Mouse (Mus musculus): ENCODE measurements at regions not wholly inside any gene's neighbourhood (a gene's known extent, or its start where the extent isn't known, plus 50 kb on each side); places are given as distances from the start of the nearest gene placed in this dataset.

- 44% methylated on average over 7 of the region's 7 CpGs for WGBS
- Histone ChIP-seq H3K4me3 (replicated peaks; ENCODE audit: low read length) (no peak overlapping the region), H3K4me1 (ENCODE audit: control insufficient read depth, insufficient read depth, low read length) (no peaks in the 10 kb centered on the region), H3K4me2 (ENCODE audit: low read depth, low read length) (no peak overlapping the region), H3K27ac (ENCODE audit: low read length) (no peak overlapping the region), H3K9ac (ENCODE audit: low read length) (no peak overlapping the region), H3K27me3 (ENCODE audit: control insufficient read depth, insufficient read depth, low read length) (no peaks in the 10 kb centered on the region), H3K9me3 (replicated peaks; ENCODE audit: control insufficient read depth, low read length) (no peaks in the 10 kb centered on the region), H3K36me3 (ENCODE audit: control insufficient read depth, insufficient read depth, low read length) (no peaks in the 10 kb centered on the region)
- ATAC-seq (ENCODE audit: insufficient read depth, low FRiP score): peak; percentile 73; the same call in 1 of the 2 replicates
These were observed 581.2 kb downstream of the Gm19410 start for GRCm38 (mm10) chr8:36346682-36347324.

GRCm38 (mm10) chr8:36348067-36348466 lies 582.5 kb downstream of the Gm19410 start:
- H3K36me3 ChIP-seq (ENCODE audit: control insufficient read depth, insufficient read depth, low read length): no peaks in the 10 kb centered on the region
- H3K27me3 ChIP-seq (ENCODE audit: control insufficient read depth, insufficient read depth, low read length): no peaks in the 10 kb centered on the region
- ATAC-seq (ENCODE audit: insufficient read depth, low FRiP score): no peak
- H3K9ac ChIP-seq (ENCODE audit: low read length): no peak overlapping the region
- no peak overlapping the region for H3K4me3 ChIP-seq (replicated peaks; ENCODE audit: low read length)
- H3K27ac ChIP-seq (ENCODE audit: low read length): no peak overlapping the region
- no peaks in the 10 kb centered on the region for H3K4me1 ChIP-seq (ENCODE audit: control insufficient read depth, insufficient read depth, low read length)
- no peaks in the 10 kb centered on the region for H3K9me3 ChIP-seq (replicated peaks; ENCODE audit: control insufficient read depth, low read length)
- no peak overlapping the region for H3K4me2 ChIP-seq (ENCODE audit: low read depth, low read length)
- WGBS: 87% methylated on average over 1 of the region's 1 CpGs

GRCm38 (mm10) chr8:36354926-36355325 lies 589.3 kb downstream of the Gm19410 start:
- H3K9me3 ChIP-seq (replicated peaks; ENCODE audit: control insufficient read depth, low read length): no peaks in the 10 kb centered on the region
- H3K27me3 ChIP-seq (ENCODE audit: control insufficient read depth, insufficient read depth, low read length): no peaks in the 10 kb centered on the region
- ATAC-seq (ENCODE audit: insufficient read depth, low FRiP score): no peak
- H3K4me2 ChIP-seq (ENCODE audit: low read depth, low read length): no peak overlapping the region
- H3K4me3 ChIP-seq (replicated peaks; ENCODE audit: low read length): no peak overlapping the region
- 21% methylated on average over 3 of the region's 3 CpGs for WGBS
- H3K27ac ChIP-seq (ENCODE audit: low read length): 0 out of 2 replicates have a peak overlapping the region, but pooled peaks have one; percentile 11
- no peak overlapping the region for H3K9ac ChIP-seq (ENCODE audit: low read length)
- no peaks in the 10 kb centered on the region for H3K36me3 ChIP-seq (ENCODE audit: control insufficient read depth, insufficient read depth, low read length)
- H3K4me1 ChIP-seq (ENCODE audit: control insufficient read depth, insufficient read depth, low read length): no peaks in the 10 kb centered on the region

- 74% methylated on average over 2 of the region's 2 CpGs for WGBS
- Histone ChIP-seq H3K27me3 (ENCODE audit: control insufficient read depth, insufficient read depth, low read length) (no peaks in the 10 kb centered on the region), H3K9me3 (replicated peaks; ENCODE audit: control insufficient read depth, low read length) (no peaks in the 10 kb centered on the region), H3K36me3 (ENCODE audit: control insufficient read depth, insufficient read depth, low read length) (no peaks in the 10 kb centered on the region), H3K4me2 (ENCODE audit: low read depth, low read length) (no peak overlapping the region), H3K9ac (ENCODE audit: low read length) (no peak overlapping the region), H3K4me1 (ENCODE audit: control insufficient read depth, insufficient read depth, low read length) (no peaks in the 10 kb centered on the region), H3K4me3 (replicated peaks; ENCODE audit: low read length) (no peak overlapping the region), H3K27ac (ENCODE audit: low read length) (no peak overlapping the region)
- ATAC-seq (ENCODE audit: insufficient read depth, low FRiP score): no peak
These were observed 593.4 kb downstream of the Gm19410 start for GRCm38 (mm10) chr8:36358998-36359397.

GRCm38 (mm10) chr8:36361255-36361654 lies 595.7 kb downstream of the Gm19410 start:
- H3K27me3 ChIP-seq (ENCODE audit: control insufficient read depth, insufficient read depth, low read length): no peaks in the 10 kb centered on the region
- H3K9ac ChIP-seq (ENCODE audit: low read length): no peak overlapping the region
- no peaks in the 10 kb centered on the region for H3K9me3 ChIP-seq (replicated peaks; ENCODE audit: control insufficient read depth, low read length)
- H3K27ac ChIP-seq (ENCODE audit: low read length): no peak overlapping the region
- H3K4me2 ChIP-seq (ENCODE audit: low read depth, low read length): no peak overlapping the region
- H3K4me3 ChIP-seq (replicated peaks; ENCODE audit: low read length): no peak overlapping the region
- no peak; the same call in 1 of the 2 replicates for ATAC-seq (ENCODE audit: insufficient read depth, low FRiP score)
- H3K36me3 ChIP-seq (ENCODE audit: control insufficient read depth, insufficient read depth, low read length): no peaks in the 10 kb centered on the region
- H3K4me1 ChIP-seq (ENCODE audit: control insufficient read depth, insufficient read depth, low read length): no peaks in the 10 kb centered on the region
- WGBS: 13% methylated on average over 2 of the region's 2 CpGs

GRCm38 (mm10) chr8:36361818-36362217 lies 596.2 kb downstream of the Gm19410 start:
- Histone ChIP-seq H3K4me1 (ENCODE audit: control insufficient read depth, insufficient read depth, low read length) (no peaks in the 10 kb centered on the region), H3K9me3 (replicated peaks; ENCODE audit: control insufficient read depth, low read length) (no peaks in the 10 kb centered on the region), H3K9ac (ENCODE audit: low read length) (no peak overlapping the region), H3K4me2 (ENCODE audit: low read depth, low read length) (no peak overlapping the region), H3K27me3 (ENCODE audit: control insufficient read depth, insufficient read depth, low read length) (no peaks in the 10 kb centered on the region), H3K27ac (ENCODE audit: low read length) (no peak overlapping the region), H3K4me3 (replicated peaks; ENCODE audit: low read length) (no peak overlapping the region), H3K36me3 (ENCODE audit: control insufficient read depth, insufficient read depth, low read length) (no peaks in the 10 kb centered on the region)
- 45% methylated on average over 8 of the region's 8 CpGs for WGBS
- ATAC-seq (ENCODE audit: insufficient read depth, low FRiP score): no peak

- no peaks in the 10 kb centered on the region for H3K4me1 ChIP-seq (ENCODE audit: control insufficient read depth, insufficient read depth, low read length)
- ATAC-seq (ENCODE audit: insufficient read depth, low FRiP score): no peak
- no peak overlapping the region for H3K4me3 ChIP-seq (replicated peaks; ENCODE audit: low read length)
- no peaks in the 10 kb centered on the region for H3K9me3 ChIP-seq (replicated peaks; ENCODE audit: control insufficient read depth, low read length)
- no peak overlapping the region for H3K27ac ChIP-seq (ENCODE audit: low read length)
- WGBS: 62% methylated on average over 9 of the region's 9 CpGs
- no peaks in the 10 kb centered on the region for H3K27me3 ChIP-seq (ENCODE audit: control insufficient read depth, insufficient read depth, low read length)
- no peaks in the 10 kb centered on the region for H3K36me3 ChIP-seq (ENCODE audit: control insufficient read depth, insufficient read depth, low read length)
- H3K9ac ChIP-seq (ENCODE audit: low read length): no peak overlapping the region
- no peak overlapping the region for H3K4me2 ChIP-seq (ENCODE audit: low read depth, low read length)
These were observed 597.7 kb downstream of the Gm19410 start for GRCm38 (mm10) chr8:36363291-36363690.

- no peaks in the 10 kb centered on the region for H3K36me3 ChIP-seq (ENCODE audit: control insufficient read depth, insufficient read depth, low read length)
These were observed 599.1 kb downstream of the Gm19410 start for GRCm38 (mm10) chr8:36364567-36365231.

GRCm38 (mm10) chr8:36365945-36366344 lies 600.4 kb downstream of the Gm19410 start:
- Histone ChIP-seq H3K4me3 (replicated peaks; ENCODE audit: low read length) (no peak overlapping the region), H3K27ac (ENCODE audit: low read length) (no peak overlapping the region), H3K4me2 (ENCODE audit: low read depth, low read length) (no peak overlapping the region), H3K9me3 (replicated peaks; ENCODE audit: control insufficient read depth, low read length) (no peaks in the 10 kb centered on the region), H3K9ac (ENCODE audit: low read length) (no peak overlapping the region), H3K36me3 (ENCODE audit: control insufficient read depth, insufficient read depth, low read length) (no peaks in the 10 kb centered on the region), H3K27me3 (ENCODE audit: control insufficient read depth, insufficient read depth, low read length) (no peaks in the 10 kb centered on the region), H3K4me1 (ENCODE audit: control insufficient read depth, insufficient read depth, low read length) (no peaks in the 10 kb centered on the region)
- WGBS: 50% methylated on average over 2 of the region's 2 CpGs
- no peak for ATAC-seq (ENCODE audit: insufficient read depth, low FRiP score)

More at GRCm38 (mm10) chr8:36364567-36365231, 599.1 kb downstream of the Gm19410 start:
- Histone ChIP-seq H3K9ac (ENCODE audit: low read length) (no peak overlapping the region), H3K4me3 (replicated peaks; ENCODE audit: low read length) (no peak overlapping the region), H3K9me3 (replicated peaks; ENCODE audit: control insufficient read depth, low read length) (no peaks in the 10 kb centered on the region), H3K4me2 (ENCODE audit: low read depth, low read length) (no peak overlapping the region), H3K27ac (ENCODE audit: low read length) (no peak overlapping the region), H3K27me3 (ENCODE audit: control insufficient read depth, insufficient read depth, low read length) (no peaks in the 10 kb centered on the region), H3K4me1 (ENCODE audit: control insufficient read depth, insufficient read depth, low read length) (no peaks in the 10 kb centered on the region)
- WGBS: 43% methylated on average over 6 of the region's 6 CpGs
- ATAC-seq (ENCODE audit: insufficient read depth, low FRiP score): no peak

All from stomach, embryonic 16.5 days (tissue).